Mouse (Mus musculus): ENCODE measurements around the gene Pkn3.

The Pkn3 gene

DNA sequence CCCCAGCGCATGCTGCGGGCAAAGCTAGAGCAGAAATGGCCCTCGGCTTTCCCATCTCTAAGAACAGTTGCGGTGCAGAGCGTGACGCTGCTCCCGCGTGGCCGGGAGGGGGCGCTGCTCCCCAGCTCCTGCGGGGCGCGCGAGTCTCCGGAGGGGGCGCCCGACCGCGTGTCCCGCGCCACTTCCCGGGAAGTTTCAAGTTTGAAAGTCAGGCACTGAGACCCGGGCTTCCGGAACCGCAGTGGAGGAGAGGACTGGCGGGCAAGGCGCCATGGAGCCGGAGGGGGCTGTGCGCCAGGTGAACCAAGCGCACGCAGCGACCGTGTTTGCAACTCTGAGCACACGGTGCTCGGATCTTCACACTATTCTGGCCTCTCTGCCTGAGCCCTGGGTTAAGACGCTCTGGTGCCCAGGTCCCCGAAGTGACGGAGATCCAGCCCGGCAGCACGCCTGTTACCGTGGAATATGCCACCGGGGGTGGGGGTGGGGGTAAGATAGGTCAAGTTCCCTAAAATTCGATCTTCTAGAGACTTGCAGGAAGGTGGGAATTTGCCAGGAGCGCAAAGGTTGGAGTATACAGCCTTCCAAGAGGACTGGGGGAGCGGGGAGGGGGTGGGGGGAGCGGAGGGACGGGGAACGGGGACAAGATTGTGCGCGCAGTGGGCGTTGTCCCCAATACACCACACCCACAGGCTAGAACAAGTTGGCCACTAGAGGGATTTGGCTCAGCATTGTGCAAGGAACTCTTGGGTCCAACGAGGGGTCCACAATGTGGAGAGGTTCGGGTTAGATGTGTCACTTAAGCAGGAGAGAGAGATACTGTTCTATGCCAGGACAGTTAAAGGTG is at the start of gene Pkn3:
Gene Pkn3 (plus strand): TSS at position 183 of the 847 bp plus-strand sequence.
- no peak for TF ChIP-seq GATA4 (IDR thresholded peaks at IDR 0.05; ENCODE audit: insufficient replicate concordance, low read length)

DNA sequence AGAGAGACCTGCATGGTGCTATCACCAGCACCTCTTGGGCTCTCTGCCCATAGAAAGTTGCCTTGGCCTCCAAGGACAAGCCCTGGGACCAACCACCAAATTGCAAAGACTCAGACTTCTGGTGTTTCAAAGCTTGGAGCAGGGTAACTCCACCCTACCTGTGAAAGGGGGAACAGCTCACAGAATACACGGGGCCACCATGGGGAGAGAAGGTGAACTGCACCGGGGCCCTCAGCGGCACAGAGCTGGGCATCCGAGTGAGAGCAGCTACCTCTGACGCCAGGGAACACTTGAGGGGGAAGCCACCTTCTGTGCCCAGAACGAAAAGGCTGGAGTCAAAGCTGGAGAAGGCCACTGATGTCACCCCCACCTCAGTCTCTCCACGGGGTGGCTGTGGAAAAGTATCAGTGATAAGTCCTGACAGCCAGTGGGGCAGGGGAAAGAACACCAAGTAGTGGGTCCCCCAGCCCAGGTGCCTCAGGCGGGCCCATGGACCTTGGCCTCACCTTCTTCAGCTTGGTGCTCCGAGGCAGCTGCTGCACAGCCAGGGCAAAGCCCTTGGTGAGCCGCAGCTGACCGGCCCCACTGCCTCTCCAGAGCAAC is 45.1 kb upstream of the Pkn3 start:
- TF ChIP-seq GATA4 (IDR thresholded peaks at IDR 0.05; ENCODE audit: insufficient replicate concordance, low read length) = no peak

DNA sequence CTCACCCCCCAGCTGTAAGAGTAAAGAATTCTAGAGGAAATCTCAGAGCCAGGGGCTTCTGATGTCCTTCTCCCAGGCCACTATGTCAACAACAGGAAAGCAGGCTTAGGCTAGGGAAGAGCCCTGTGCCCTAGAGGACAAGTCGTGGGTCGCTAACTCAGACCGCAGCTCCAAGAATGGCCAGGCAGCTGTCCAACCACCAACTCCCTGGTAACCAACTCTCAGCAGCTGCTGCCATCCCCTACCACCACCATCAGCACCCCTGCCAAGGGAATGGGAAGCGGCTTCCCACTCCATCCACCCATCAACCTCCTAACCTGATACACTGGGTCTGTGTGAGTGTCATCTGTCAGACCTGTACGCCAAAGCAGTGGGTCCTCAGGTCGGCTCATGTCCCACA is 44.5 kb upstream of the Pkn3 start:
- TF ChIP-seq GATA4 (IDR thresholded peaks at IDR 0.05; ENCODE audit: insufficient replicate concordance, low read length) = no peak

DNA sequence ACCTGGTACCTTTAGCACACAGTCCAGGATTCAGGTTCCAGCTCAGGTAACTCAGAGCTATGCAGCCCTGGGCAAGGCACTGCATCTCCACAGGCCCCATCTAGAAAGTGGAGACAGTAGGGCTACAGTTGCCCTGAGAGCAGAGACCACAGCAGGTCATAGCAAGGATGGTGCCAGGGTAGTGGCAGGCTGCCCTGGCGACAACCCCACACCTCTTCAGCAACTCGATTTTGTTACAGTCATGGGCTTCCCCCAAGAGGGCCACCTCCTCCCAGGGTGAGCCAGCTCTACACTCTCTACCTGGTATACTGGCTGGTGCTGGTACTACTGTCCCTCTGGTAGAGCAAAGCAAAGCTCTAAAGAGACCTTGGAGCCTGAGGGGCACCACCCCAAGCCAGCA is 39.7 kb upstream of the Pkn3 start:
- no peak for TF ChIP-seq GATA4 (IDR thresholded peaks at IDR 0.05; ENCODE audit: insufficient replicate concordance, low read length)

DNA sequence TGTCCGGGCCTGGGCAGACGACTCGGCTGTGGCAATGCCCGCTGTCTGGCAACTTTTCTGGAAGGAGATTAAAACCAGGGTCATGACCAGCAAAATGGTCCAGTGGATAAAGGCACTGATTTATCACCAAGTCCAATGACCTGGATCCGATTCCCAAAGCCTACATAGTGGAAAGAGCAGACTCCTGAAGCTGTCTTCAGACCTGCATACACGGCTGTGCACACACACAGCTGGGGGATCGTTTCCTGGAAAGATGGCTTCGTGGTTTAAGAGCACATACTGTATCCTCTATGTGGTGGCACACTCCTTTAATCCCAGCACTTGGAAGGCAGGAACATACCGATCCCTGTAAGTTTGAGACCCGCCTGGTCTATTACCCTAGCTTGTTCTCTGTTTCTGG is 39.1 kb upstream of the Pkn3 start:
- TF ChIP-seq GATA4 (IDR thresholded peaks at IDR 0.05; ENCODE audit: insufficient replicate concordance, low read length) = no peak

DNA sequence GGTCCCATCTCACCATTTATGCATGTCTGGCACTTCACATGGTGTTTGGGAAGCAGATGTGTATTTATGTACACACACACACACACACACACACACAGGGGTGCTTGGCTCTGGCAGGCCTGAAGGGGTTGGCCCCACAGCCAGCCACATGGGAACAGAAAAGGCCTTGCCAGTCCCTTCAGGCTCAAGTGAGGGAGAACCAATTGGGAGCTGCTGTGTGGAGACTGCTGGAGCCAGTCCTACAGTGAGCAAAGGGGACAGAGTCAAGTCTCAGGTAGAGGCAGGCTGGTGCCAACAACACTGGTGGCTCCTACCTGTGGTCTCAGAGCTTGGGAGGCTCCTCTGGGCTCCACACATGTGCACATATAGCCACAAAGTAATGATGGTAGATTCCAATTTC is 37.8 kb upstream of the Pkn3 start:
- no peak for TF ChIP-seq GATA4 (IDR thresholded peaks at IDR 0.05; ENCODE audit: insufficient replicate concordance, low read length)

DNA sequence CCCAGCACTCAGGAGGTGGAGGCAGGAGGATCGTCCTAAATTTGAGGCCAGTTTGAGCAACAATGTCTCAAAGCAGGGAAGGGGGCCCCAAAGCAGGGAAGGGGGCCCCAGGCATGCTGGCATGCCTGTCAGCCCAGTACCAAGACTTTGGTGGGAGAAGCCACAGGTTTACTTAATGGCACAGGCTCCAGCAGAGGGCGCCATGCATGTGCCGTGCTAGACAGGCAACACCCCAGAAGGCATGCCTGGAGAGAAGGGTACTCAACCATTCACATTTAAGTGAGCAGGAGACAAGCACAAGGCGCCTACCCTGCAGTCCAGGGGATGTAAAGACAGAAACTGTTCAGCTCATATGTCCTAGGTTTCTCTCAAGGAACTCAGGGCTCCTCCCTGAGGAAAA is 35.0 kb upstream of the Pkn3 start:
- TF ChIP-seq GATA4 (IDR thresholded peaks at IDR 0.05; ENCODE audit: insufficient replicate concordance, low read length) = no peak

DNA sequence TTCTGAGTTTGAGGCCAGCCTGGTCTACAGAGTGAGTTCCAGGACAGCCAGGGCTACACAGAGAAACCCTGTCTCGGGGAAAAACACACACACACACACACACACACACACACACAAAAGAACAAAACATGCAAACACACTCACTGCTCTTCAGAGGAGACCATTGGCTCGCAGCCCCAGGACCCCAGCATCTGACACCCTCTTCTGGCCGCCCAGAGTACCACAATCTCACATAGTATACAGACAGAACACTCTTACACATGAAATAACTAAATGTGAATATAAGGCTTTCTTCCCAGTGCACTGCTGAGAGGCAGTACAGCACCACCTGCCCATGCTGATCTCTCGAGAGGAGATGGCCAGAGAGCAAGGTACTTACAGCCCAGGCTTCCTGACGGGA is 32.9 kb upstream of the Pkn3 start:
- TF ChIP-seq GATA4 (IDR thresholded peaks at IDR 0.05; ENCODE audit: insufficient replicate concordance, low read length) = no peak

DNA sequence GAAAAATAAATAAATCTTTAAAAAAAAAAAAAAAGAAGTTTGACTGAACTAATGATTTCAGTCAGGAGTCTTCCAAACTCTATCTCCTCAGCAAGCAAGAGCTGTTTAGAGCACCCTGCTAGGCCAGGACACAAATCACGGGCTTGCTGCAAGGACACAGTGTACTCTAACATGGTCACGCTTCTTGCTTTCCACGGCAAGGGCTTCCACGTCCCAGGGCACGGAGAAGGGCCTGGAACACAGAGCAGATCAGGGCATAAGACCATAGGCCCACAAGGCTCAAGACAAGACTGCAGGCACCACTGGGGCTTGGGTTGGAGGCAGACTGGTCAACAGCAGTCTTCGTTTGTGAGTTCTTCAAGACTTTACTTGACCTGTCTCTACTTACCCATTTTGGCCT is 30.4 kb upstream of the Pkn3 start:
- TF ChIP-seq GATA4 (IDR thresholded peaks at IDR 0.05; ENCODE audit: insufficient replicate concordance, low read length) = no peak

DNA sequence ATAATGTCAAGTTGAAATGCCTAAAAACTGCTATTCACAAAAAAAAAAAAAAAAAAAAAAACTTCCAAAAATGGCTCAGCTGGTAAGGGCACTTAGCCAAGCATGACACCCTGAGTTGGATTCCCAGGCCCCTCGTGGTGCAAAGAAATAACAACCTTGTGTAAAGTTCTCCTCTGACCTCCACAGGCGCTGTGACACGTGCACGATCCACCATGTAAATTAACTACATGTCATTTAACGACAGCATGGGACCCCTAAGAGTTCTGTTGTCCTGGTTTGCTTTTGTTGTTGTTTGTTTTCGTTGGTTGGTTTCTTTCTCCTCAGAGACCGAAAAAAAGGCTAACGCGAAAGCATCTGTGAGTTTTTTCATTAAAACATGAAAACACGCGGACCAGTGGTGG is 29.4 kb upstream of the Pkn3 start:
- no peak for TF ChIP-seq GATA4 (IDR thresholded peaks at IDR 0.05; ENCODE audit: insufficient replicate concordance, low read length)

DNA sequence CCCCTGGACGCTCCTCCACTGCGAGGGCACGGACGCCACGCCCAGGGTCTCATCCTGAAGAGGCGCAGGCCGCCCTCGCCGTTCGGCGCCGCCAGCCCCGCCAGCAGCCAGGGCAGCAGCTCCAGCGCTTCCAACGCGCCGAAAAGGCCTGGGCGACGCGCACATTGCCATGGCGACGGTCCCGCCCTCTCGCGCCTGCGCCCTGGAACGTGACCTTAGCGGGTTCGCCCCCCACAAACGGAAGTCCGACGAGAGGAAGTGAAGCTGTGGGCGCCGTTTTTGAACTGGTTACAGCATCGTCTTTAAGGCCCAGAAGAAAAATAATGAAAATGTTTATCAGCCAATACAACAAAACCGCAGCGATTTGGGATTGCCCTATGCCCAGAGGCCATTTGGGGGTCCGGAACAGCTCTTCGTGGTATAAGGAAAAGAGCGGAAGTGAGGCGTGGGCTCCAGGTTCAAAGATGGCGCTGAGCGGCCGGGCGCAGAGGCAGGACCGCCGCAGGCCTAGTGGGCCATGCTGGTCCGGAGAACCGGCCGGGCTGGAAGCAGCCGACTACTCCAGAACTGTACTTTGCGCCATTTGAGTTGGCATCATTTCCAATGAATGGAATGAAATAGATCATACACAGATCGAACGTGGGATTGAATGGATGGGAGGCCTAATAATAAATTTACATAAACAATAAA is 28.6 kb upstream of the Pkn3 start, which contains the start of gene Wdr34:
Gene Wdr34 (minus strand): TSS at position 183 of the 690 bp plus-strand sequence.
- no peak; the same call in 1 of the 2 replicates for TF ChIP-seq GATA4 (IDR thresholded peaks at IDR 0.05; ENCODE audit: insufficient replicate concordance, low read length)

DNA sequence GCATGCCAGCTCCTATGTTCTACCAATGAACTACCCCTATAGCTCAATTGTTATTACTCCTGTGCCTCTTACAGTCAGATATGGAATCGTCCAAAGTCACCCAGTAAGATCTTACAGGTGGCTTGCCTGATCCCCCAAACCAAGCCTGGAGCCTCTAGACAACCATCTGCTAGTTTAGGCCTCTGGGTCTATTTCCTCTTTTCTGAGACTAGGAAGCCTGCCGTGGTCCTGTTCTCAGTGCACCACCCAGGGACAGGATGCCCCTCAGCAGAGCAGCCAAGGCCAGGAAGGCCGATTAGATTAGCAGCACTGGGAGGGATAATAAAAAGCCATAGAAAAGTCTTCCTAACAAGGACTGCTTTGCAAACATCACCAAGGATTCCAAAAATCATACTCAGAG is 27.7 kb upstream of the Pkn3 start:
- TF ChIP-seq GATA4 (IDR thresholded peaks at IDR 0.05; ENCODE audit: insufficient replicate concordance, low read length) = peak; percentile 96

DNA sequence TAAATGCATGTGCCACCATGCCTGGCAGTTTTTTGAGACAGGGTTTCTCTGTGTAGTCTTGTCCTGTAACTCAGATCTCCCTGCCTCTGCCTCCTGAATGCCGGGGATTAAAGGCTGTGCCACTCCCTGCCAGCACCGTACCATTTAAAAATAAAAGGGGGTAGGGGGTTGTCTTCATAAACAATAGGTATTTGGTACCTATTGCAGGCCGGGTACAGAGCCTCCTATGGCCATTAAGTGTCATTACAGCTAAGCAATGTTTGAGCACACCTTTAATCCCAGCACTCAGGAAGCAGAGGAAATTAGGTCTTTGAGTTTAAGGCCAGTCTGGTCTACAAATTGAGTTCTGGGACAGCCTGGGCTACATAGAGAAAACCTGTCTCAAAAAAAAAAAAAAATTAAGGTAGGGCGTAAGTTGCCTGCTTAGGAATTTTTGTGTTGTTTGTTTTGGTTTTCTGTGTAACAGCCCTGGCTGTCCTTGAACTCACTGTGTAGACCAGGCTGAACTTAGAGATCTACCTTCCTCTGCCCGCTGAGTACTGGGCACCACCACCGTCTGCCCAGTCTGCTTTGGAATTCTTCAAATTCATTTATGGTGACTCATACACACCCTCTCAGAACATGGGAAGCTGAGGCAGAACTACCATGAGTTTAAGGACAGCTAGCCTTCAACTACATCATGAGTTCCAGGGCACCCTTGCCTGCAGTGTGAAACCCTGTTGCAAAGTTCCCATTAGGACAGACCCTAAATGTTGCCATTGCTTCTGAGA is 25.3 kb upstream of the Pkn3 start:
- TF ChIP-seq GATA4 (IDR thresholded peaks at IDR 0.05; ENCODE audit: insufficient replicate concordance, low read length) = no peak

DNA sequence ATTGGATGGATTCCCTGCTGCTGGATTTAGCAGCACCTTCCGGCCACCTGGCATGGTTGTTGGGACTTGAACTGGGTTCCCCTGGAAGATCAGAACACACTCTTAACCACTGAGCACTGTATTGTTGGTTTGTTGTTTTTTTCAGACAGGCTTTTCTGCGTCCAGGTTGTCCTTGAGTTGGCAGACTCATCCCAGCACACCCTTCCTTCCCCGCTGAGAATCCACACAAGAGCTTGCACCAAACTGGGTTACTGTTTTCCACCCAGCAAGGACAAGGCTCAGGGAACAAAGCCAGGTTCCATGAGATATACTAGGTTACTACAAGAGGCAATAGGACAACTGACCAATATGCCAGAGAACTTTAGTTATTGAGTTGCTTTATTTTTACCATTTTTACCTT is 20.7 kb upstream of the Pkn3 start:
- TF ChIP-seq GATA4 (IDR thresholded peaks at IDR 0.05; ENCODE audit: insufficient replicate concordance, low read length) = no peak

DNA sequence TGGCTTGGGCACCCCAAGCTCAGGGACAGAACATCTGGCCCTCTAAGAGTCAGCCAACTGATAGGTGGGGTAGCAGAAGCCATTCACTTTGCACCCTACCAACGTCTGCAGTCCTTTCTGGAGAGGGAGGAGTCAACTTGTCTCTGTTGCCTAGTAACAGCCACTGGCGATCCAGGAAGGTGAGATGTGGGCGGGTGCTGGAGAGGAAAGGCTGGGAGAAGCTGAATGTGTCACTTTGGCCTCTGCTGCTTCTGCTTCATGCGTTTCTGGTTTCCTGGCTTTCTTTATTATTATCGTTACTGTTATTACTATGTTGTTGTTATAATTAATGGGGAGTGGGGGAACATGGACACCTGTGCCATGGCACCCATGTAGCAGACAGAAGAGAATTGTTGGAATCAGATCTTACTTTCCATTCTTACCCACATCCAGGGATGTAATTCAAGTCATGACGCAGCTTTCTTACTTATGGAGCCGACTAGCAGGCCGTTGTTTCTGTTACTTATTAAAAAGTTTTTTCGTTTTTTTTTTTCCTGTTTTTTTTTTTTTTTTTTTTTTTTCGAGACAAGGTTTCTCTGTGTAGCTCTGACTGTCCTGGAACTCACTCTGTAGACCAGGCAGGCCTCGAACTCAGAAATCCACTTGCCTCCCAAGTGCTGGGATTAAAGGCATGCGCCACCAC is 20.1 kb upstream of the Pkn3 start, which contains the start of gene Set:
Gene Set (plus strand): TSS at position 156 of the 682 bp plus-strand sequence.
- TF ChIP-seq GATA4 (IDR thresholded peaks at IDR 0.05; ENCODE audit: insufficient replicate concordance, low read length) = no peak

All from liver, adult (tissue).